Mouse (Mus musculus) forebrain, embryonic 14.5 days (tissue): ENCODE results near the gene Hmgn2. TPM values are rescaled to one million over a fixed set of nuclear protein-coding genes. Genes with fewer than 3 reads are reported as not detected.

Source experiments
- ATAC-seq: fragments of 200-750 bp; cut with Nextera tagmentation; 2 replicates; pipeline ENCODE4 v1.8.0; 2017; ENCODE audit warnings: mild to moderate bottlenecking, moderate library complexity
- DNase-seq: peaks from one replicate; pipeline ENCODE4 v3.0.0-alpha.2; 2015; ENCODE audit warnings: low spot score
- H3K27ac ChIP-seq: fragments of 300-500 bp; sonication (generic); 2 replicates; pipeline ENCODE4 v1.5.1; 2014; ENCODE audit warnings: low read depth, mild to moderate bottlenecking, control low read depth, low read length, moderate library complexity
- H3K27me3 ChIP-seq: fragments of 300-500 bp; sonication (generic); replicated peaks from 2 replicates; pipeline ENCODE4 v1.6.1; 2014; ENCODE audit warnings: low read length, control low read depth, mixed read lengths; ENCODE audit not compliant: control insufficient read depth, insufficient read depth
- H3K36me3 ChIP-seq: fragments of 300-500 bp; sonication (generic); 2 replicates; pipeline ENCODE4 v1.6.1; 2014; ENCODE audit warnings: low read length, control low read depth; ENCODE audit not compliant: control insufficient read depth, insufficient read depth
- H3K4me1 ChIP-seq: fragments of 300-500 bp; sonication (generic); 2 replicates; pipeline ENCODE4 v1.6.1; 2014; ENCODE audit warnings: antibody characterized with exemption, low read length, control low read depth; ENCODE audit not compliant: control insufficient read depth, insufficient read depth
- H3K4me2 ChIP-seq: fragments of 300-500 bp; sonication (generic); 2 replicates; pipeline ENCODE4 v1.6.1; 2014; ENCODE audit warnings: mild to moderate bottlenecking, control low read depth, low read length
- H3K4me3 ChIP-seq: fragments of 300-500 bp; sonication (generic); 2 replicates; pipeline ENCODE4 v1.5.1; 2014; ENCODE audit warnings: low read depth, low read length, control low read depth
- H3K9ac ChIP-seq: fragments of 300-500 bp; sonication (generic); 2 replicates; pipeline ENCODE4 v1.6.1; 2014; ENCODE audit warnings: mild to moderate bottlenecking, low read length, control low read depth, moderate library complexity
- H3K9me3 ChIP-seq: fragments of 300-500 bp; sonication (generic); replicated peaks from 2 replicates; pipeline ENCODE4 v1.6.1; 2016; ENCODE audit warnings: low read length, control low read depth, mixed read lengths; ENCODE audit not compliant: control insufficient read depth
- WGBS: fragments of 180-500 bp; shearing (Covaris S2); extraction: QIAGEN DNeasy Blood & Tissue Kit; methylation state at CpG from one replicate; pipeline ENCODE4 v1.1.7; 2014; 5-methylcytosine and 5-hydroxymethylcytosine counted together
- polyA plus RNA-seq: library from polyadenylated mRNA; unstranded; fragments of >200 nt; fragmentation: Nextera tagmentation; extraction: Ambion mirVana; gene quantifications from 2 replicates; pipeline ENCODE4 v1.2.1, GENCODE M21; 2014

Hmgn2 gene
- 2,465 and 2,793 TPM in 2 replicates for polyA plus RNA-seq

- Histone ChIP-seq H3K4me3 (peak within 1 kb of the TSS; percentile 76), H3K4me2 (peak within 1 kb of the TSS; percentile 71), H3K4me1 (peaks cover 42% of the 10 kb centered on the region), H3K9me3 (no peaks in the 10 kb centered on the region), H3K9ac (peak within 1 kb of the TSS; percentile 96), H3K36me3 (peaks cover 33% of the 10 kb centered on the region), H3K27me3 (no peaks in the 10 kb centered on the region), H3K27ac (peak within 1 kb of the TSS; percentile 99)
- DNase-seq, result peak; percentile 63
- WGBS, result under 1% methylated on average over 40 of the region's 42 CpGs
- peak; percentile 35 for ATAC-seq
Measured at GRCm38 (mm10) chr4:133968150-133968921, at the start of gene Hmgn2. TSS of gene Hmgn2 (minus strand) at chr4:133968650.

- ATAC-seq, result no peak
Measured at GRCm38 (mm10) chr4:134017201-134017865, 48.9 kb upstream of the Hmgn2 start.

GRCm38 (mm10) chr4:134016767-134017166 lies 48.3 kb upstream of the Hmgn2 start:
- DNase-seq, result no peak
- Histone ChIP-seq H3K27me3 (peaks cover 17% of the 10 kb centered on the region), H3K27ac (no peak overlapping the region), H3K9ac (no peak overlapping the region), H3K4me1 (peaks cover 14% of the 10 kb centered on the region), H3K4me3 (no peak overlapping the region), H3K9me3 (no peaks in the 10 kb centered on the region), H3K4me2 (no peak overlapping the region), H3K36me3 (no peaks in the 10 kb centered on the region)
- 2% methylated on average over 8 of the region's 8 CpGs for WGBS
- ATAC-seq, result no peak

More at GRCm38 (mm10) chr4:134017201-134017865, 48.9 kb upstream of the Hmgn2 start:
- Histone ChIP-seq H3K4me2 (peak overlapping the region; percentile 50), H3K27me3 (peaks cover 17% of the 10 kb centered on the region), H3K36me3 (no peaks in the 10 kb centered on the region), H3K4me3 (peak overlapping the region; percentile 24; the same call in 1 of the 2 replicates), H3K9me3 (no peaks in the 10 kb centered on the region), H3K27ac (no peak overlapping the region), H3K4me1 (peaks cover 14% of the 10 kb centered on the region), H3K9ac (0 out of 2 replicates have a peak overlapping the region, but pooled peaks have one; percentile 45)
- DNase-seq, result no peak
- 5% methylated on average over 21 of the region's 21 CpGs for WGBS

- Histone ChIP-seq H3K4me3 (no peak overlapping the region), H3K27ac (no peak overlapping the region), H3K36me3 (no peaks in the 10 kb centered on the region), H3K4me1 (peaks cover 14% of the 10 kb centered on the region), H3K9ac (no peak overlapping the region), H3K4me2 (no peak overlapping the region), H3K27me3 (peaks cover 17% of the 10 kb centered on the region), H3K9me3 (no peaks in the 10 kb centered on the region)
- WGBS, result 4% methylated on average over 7 of the region's 7 CpGs
- DNase-seq (no peak), ATAC-seq (no peak)
Measured at GRCm38 (mm10) chr4:134016208-134016607, 47.8 kb upstream of the Hmgn2 start.

DNA sequence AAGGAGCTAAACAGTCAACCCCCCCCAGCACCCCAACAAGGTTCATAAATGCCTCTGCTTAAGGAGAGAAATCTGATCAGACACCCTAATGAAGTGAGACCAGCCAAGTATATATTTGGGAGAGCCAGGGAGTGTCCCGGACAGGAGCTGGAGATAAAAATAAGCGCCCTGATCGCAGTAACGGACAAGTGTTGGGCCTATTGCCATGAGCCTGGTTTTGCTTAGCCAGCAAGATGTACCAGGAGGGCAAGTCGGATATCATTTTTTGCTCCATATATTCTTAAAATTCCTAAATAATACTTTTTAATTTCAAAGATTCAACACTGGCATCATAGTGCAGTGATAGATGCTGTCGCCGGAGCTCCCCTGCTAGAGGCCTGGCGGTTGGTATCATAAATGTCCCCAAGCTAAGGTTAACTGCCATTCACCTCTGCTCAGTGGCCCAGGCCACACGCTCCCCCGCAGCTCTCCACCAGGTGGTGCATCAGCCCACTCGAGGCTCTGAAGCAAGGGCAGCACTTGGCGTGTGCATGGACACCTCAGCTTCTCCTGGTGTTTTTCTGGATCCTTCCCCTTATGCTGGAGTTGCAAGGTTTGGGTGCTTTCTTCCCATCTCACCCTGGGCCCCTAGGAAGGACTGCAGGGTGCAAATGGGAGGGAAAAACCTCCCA lies 44.5 kb upstream of the Hmgn2 start:
- no peak for ATAC-seq
- Histone ChIP-seq H3K4me1 (peaks cover 5% of the 10 kb centered on the region), H3K27me3 (peaks cover 8% of the 10 kb centered on the region), H3K4me3 (no peak overlapping the region), H3K9me3 (no peaks in the 10 kb centered on the region), H3K27ac (no peak overlapping the region), H3K9ac (no peak overlapping the region), H3K36me3 (no peaks in the 10 kb centered on the region), H3K4me2 (no peak overlapping the region)
- DNase-seq, result no peak
- WGBS, result 46% methylated on average over 12 of the region's 12 CpGs

- Histone ChIP-seq H3K9ac (no peak overlapping the region), H3K36me3 (no peaks in the 10 kb centered on the region), H3K27ac (no peak overlapping the region), H3K4me3 (no peak overlapping the region), H3K9me3 (no peaks in the 10 kb centered on the region), H3K27me3 (no peaks in the 10 kb centered on the region), H3K4me1 (no peaks in the 10 kb centered on the region; the same call in 1 of the 2 replicates), H3K4me2 (no peak overlapping the region)
- DNase-seq (no peak), ATAC-seq (no peak)
- 6% methylated on average over 16 of the region's 16 CpGs for WGBS
Measured at GRCm38 (mm10) chr4:134011450-134012414, 43.3 kb upstream of the Hmgn2 start.

DNA sequence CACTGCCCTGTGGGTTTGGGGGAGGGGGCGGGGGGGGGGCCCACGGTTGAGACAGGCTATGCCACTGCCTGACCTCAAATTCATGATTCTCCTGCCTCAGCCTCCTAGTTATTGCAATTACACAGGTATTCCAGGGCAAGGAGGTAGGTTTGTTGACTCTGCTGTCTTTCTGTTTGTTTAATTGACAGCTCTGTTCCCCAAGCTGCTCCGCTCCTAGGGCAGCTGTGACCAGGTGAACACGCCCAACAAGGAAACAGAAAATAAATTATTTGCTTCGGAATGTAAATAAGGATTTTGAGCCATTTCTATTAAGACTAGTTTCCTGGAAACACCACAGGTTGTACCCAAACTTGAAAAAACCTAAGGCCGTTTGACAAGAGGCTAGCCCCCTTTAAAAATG lies 41.3 kb upstream of the Hmgn2 start:
- Histone ChIP-seq H3K9me3 (no peaks in the 10 kb centered on the region), H3K27ac (no peak overlapping the region), H3K27me3 (no peaks in the 10 kb centered on the region), H3K36me3 (no peaks in the 10 kb centered on the region), H3K4me3 (no peak overlapping the region), H3K4me2 (no peak overlapping the region), H3K4me1 (peaks cover 2% of the 10 kb centered on the region; the same call in 1 of the 2 replicates), H3K9ac (no peak overlapping the region)
- ATAC-seq, result no peak
- no peak for DNase-seq
- 64% methylated on average over 6 of the region's 6 CpGs for WGBS

DNA sequence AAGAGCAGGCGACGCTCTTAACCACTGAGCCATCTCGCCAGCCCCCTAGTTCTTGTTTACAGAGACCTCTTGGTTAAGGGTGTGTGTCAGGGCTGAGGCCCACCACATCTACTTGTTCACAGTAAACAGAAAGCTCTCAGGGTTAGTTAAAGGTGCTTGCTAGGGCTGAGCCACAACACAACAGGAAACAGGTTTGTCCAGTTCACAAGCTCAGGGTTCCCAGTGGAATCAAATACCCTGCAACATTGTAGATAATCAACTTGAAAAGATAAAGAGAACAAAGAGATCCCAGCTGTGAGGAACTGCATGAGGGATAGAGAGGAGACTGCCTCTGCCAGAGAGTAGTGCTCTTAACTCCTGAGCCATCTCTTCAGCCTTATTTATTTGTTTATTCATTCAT lies 38.4 kb upstream of the Hmgn2 start:
- Histone ChIP-seq H3K36me3 (no peaks in the 10 kb centered on the region), H3K27ac (no peak overlapping the region), H3K9ac (no peak overlapping the region), H3K4me3 (no peak overlapping the region), H3K4me1 (peaks cover 6% of the 10 kb centered on the region), H3K9me3 (no peaks in the 10 kb centered on the region), H3K4me2 (no peak overlapping the region), H3K27me3 (no peaks in the 10 kb centered on the region)
- DNase-seq (no peak), ATAC-seq (no peak)
- 92% methylated on average over 3 of the region's 3 CpGs for WGBS
